Mouse (Mus musculus) spleen, adult 2 months (tissue): ENCODE data around the gene Fgfr2. TPM values are rescaled to one million over a fixed set of nuclear protein-coding genes. Genes with fewer than 3 reads are reported as not detected.
A peak's percentile ranks its signal among the peaks of the same experiment; 100 is the strongest.

ENCODE experiments used
- DNase-seq, 2 experiments: peaks; one replicate each; pipeline versions ENCODE4 v3.0.0 to v3.0.0-alpha.2; 2012 to 2021; ENCODE audit warnings: low spot score in 2 of 2, low read depth in 1 of 2
- H3K27ac ChIP-seq: fragments of 200-500 bp; 2 replicates; pipeline ENCODE4 v1.5.1; 2012; ENCODE audit warnings: low read length, inconsistent platforms; ENCODE audit not compliant: insufficient read depth
- H3K27me3 ChIP-seq: fragments of 200-500 bp; 2 replicates; pipeline ENCODE4 v1.6.1; 2012; ENCODE audit warnings: mild to moderate bottlenecking, moderate library complexity, low read length, inconsistent platforms; ENCODE audit not compliant: control insufficient read depth, insufficient read depth
- H3K36me3 ChIP-seq: fragments of 200-500 bp; 2 replicates; pipeline ENCODE4 v1.6.1; 2012; ENCODE audit warnings: mild to moderate bottlenecking, low read length, inconsistent platforms; ENCODE audit not compliant: control insufficient read depth, insufficient read depth
- H3K4me1 ChIP-seq: fragments of 200-500 bp; 2 replicates; pipeline ENCODE4 v1.6.1; 2011; ENCODE audit warnings: inconsistent platforms; ENCODE audit not compliant: control insufficient read depth, insufficient read depth, insufficient read length
- H3K4me3 ChIP-seq: fragments of 200-500 bp; 2 replicates; pipeline ENCODE4 v1.5.1; 2011; ENCODE audit warnings: mild to moderate bottlenecking, inconsistent platforms; ENCODE audit not compliant: insufficient read depth, insufficient read length; ENCODE audit errors: extremely low read depth
- CTCF ChIP-seq: fragments of 200-500 bp; IDR thresholded peaks from 2 replicates; pipeline ENCODE4 v1.5.1; 2011; ENCODE audit warnings: mild to moderate bottlenecking, inconsistent platforms; ENCODE audit not compliant: insufficient read depth, insufficient read length, insufficient replicate concordance; ENCODE audit errors: extremely low read depth
- POLR2A ChIP-seq: fragments of 200-500 bp; IDR thresholded peaks from 2 replicates; pipeline ENCODE4 v1.6.1; 2011; ENCODE audit warnings: low read depth, low read length, inconsistent platforms
- WGBS: fragments of 180-500 bp; shearing (Covaris S2); methylation state at CpG from one replicate; pipeline ENCODE4 v1.1.7; 2018; 5-methylcytosine and 5-hydroxymethylcytosine counted together
- polyA plus RNA-seq: library from polyadenylated mRNA; depleted of rRNA; stranded (reverse); fragments of >200 nt; gene quantifications from 2 replicates; pipeline ENCODE4 v1.2.3, GENCODE M21; 2012

Gene Fgfr2
- polyA plus RNA-seq, 1 experiment: 1.6 TPM

DNA sequence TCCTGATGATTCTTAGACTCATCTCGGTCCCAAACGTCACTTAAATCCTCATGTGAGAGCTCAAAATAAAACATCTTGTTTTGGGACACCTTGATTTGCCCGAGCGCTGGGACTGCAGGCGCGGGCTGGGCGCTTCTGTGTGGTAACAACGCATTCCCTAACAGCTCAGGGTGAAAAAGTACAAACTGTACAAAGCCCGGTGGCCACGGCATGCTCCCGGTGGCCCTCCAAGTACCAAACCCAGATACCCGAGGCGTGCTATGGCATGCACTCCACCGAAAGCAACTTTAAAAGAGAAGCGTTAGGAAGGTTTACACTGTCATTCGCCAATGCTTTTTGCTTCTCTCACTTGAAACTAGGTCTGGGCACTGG, 2187.7 kb downstream of the Fgfr2 start:
- Histone ChIP-seq H3K4me3 (peak overlapping the region; percentile 45; the same call in 1 of the 2 replicates), H3K27me3 (peaks cover 17% of the 10 kb centered on the region), H3K36me3 (no peaks in the 10 kb centered on the region), H3K27ac (no peak overlapping the region), H3K4me1 (peaks cover 9% of the 10 kb centered on the region; the same call in 1 of the 2 replicates)
- no peak for TF ChIP-seq CTCF
- TF ChIP-seq POLR2A: no peak
- DNase-seq: no peak
- 14% methylated on average over 16 of the region's 16 CpGs for WGBS

DNA sequence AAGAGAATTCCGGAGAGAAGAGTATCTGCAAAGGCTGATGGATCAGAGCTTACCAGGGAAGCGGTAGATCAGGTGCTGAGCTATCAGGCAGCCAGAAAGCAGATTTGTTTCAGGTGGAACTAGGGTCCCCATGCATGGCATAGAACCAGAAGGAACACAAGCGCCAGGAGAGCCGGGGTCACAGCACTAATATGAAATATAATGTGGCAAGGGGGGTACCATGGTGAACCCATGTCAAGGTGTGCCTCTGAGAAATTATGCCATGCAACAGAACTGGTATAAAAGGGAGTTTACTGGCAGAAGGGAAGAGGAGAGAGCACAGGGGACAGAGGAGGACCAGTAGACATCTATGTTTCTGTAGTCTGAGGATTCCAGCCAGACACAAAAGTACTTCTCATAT, 2188.5 kb downstream of the Fgfr2 start:
- WGBS: 86% methylated on average over 4 of the region's 4 CpGs
- Histone ChIP-seq H3K4me3 (no peak overlapping the region), H3K36me3 (no peaks in the 10 kb centered on the region), H3K27ac (no peak overlapping the region), H3K27me3 (peaks cover 17% of the 10 kb centered on the region), H3K4me1 (peaks cover 9% of the 10 kb centered on the region; the same call in 1 of the 2 replicates)
- no peak for DNase-seq
- TF ChIP-seq CTCF: no peak
- no peak for TF ChIP-seq POLR2A

DNA sequence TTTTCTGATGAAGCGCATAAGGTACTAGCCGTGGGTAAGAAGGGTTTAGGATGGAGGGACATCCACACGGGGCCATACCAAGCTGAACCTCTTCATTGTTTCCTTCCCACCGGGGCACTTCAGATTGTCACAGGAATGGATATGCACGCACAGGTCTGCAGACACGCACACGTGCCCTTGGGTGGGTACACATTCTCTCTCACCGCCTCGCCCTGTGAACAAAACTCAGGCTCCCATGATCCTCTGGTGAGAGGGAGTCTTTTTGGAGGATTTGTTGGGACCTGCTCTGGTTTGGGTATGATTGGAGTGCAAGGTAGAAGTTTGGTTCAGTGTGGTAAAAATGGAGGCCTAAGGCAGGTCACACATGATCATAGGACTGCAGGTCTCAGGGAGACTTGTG, 2190.2 kb downstream of the Fgfr2 start:
- no peak for DNase-seq
- Histone ChIP-seq H3K27me3 (peaks cover 17% of the 10 kb centered on the region), H3K36me3 (no peaks in the 10 kb centered on the region), H3K27ac (no peak overlapping the region), H3K4me3 (no peak overlapping the region), H3K4me1 (peaks cover 7% of the 10 kb centered on the region; the same call in 1 of the 2 replicates)
- 90% methylated on average over 9 of the region's 9 CpGs for WGBS
- TF ChIP-seq POLR2A (no peak), CTCF (no peak)

DNA sequence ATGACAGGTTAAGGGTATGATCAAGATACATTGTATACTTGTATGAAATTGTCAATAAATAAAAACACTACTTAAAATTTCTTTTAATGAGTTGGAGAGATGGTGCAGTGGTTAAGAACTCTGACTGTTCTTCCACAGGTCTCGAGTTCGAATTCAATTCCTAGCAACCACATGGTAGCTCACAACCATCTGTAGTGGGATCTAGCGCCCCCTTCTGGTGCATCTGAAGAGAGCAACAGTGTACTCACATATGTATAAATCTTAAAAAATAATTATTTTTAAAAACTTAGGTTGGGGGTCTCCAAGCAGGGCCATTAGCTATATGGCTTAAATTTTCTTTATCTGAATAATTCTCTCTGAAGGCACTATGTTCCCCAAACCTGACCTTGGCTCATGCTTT, 2192.7 kb downstream of the Fgfr2 start:
- TF ChIP-seq POLR2A (no peak), CTCF (no peak)
- no peak for DNase-seq
- Histone ChIP-seq H3K36me3 (no peaks in the 10 kb centered on the region), H3K4me1 (no peaks in the 10 kb centered on the region), H3K27me3 (no peaks in the 10 kb centered on the region), H3K4me3 (no peak overlapping the region), H3K27ac (no peak overlapping the region)
- WGBS: 69% methylated on average over 3 of the region's 3 CpGs

DNA sequence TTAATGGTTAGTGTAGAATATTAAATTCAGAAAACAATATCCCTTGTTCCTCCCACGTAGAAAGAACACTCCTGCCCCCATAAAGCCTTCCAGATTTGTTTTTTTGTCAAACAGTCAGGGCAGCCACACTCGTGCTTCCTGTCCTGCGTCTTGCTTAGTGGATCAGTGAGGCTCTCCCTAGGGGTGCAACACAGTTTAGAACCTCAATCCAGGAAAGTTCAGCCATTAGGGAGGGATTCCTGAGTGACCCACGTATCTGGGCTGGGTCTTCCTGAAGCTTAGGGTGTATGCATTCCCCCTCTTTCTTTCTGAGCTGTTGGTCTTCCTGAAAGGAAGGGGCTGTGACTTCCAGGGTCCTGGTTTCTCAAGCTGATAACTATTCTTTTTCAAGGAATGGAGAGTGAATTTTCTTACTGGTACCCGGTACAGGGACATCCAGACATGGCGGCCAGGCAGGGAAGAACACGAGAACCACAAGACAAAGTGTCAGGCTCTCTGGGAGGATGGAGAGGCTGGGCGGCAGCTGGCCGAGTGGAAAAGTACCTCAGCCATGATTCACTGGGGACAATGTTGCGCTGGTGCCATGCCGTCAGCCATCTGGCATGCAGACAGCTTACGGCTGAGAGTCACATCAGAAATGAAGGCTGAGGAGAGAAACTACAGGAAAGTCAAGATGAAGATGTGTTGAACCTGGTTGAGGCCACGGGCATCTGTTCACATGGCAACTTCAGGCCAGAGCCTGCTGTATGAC, 2200.0 kb downstream of the Fgfr2 start:
- H3K4me3 ChIP-seq: no peak overlapping the region
- no peak overlapping the region for H3K27ac ChIP-seq
- 70% methylated on average over 13 of the region's 13 CpGs for WGBS
- H3K27me3 ChIP-seq: no peaks in the 10 kb centered on the region
- DNase-seq: no peak
- no peaks in the 10 kb centered on the region for H3K36me3 ChIP-seq
- TF ChIP-seq CTCF (no peak), POLR2A (no peak)
- H3K4me1 ChIP-seq: no peaks in the 10 kb centered on the region

DNA sequence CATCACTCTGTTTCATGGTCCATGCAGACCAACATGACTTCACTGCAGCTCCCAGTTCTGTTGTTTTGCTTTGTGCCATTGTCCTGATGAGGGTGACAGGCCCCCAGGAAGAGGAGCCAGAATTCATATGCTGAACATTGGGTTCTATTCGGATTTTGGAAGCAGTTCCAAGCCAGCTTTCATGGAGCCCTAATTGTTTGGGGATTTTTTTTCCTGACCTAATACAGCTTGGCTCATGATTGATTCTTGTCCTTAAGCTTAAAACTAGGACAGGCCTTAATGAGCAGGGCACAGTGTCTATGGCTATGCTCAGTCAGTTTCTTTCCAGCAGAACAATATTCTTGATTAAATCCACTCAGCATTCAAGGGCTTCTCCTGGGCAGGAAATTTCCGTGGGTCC, 2204.9 kb downstream of the Fgfr2 start:
- Histone ChIP-seq H3K4me3 (no peak overlapping the region), H3K4me1 (no peaks in the 10 kb centered on the region), H3K36me3 (peaks cover 3% of the 10 kb centered on the region; the same call in 1 of the 2 replicates), H3K27ac (no peak overlapping the region), H3K27me3 (no peaks in the 10 kb centered on the region)
- no peak for TF ChIP-seq CTCF
- TF ChIP-seq POLR2A: no peak
- DNase-seq: no peak
- WGBS: 68% methylated on average over 2 of the region's 2 CpGs

DNA sequence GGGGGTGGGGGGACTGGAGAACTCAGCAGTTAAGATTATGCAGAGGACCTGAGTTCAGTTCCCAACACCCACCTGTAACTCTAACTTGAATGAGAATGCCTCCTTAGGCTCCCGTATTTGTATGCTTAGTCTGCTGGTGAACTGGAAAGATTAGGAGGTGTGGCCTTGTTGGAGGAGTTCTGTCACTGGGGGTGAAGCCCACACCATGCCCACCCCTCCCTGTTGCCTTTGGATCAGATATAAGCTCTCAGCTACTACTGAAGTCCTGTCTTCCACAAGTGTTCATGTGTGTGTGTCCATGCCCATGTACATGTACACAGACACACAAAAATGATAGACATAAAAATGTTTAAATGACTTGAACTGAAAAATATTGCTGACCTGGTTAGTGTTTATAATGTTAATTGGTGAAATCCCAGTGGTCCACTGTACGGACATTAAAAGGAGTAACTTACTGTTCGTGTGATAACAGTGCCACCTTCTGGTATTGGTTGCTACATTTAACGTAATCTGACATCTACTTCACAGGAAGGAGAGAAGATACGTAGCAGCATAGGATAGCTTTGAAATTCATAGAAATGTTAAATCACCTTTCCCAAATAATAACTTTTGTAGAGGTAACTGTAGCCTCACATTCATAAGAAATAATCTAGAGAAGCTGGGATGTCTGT, 2208.3 kb downstream of the Fgfr2 start:
- DNase-seq: peak in 1 of 2 experiments; percentile 29
- no peak for TF ChIP-seq POLR2A
- Histone ChIP-seq H3K27ac (no peak overlapping the region), H3K4me3 (no peak overlapping the region), H3K4me1 (no peaks in the 10 kb centered on the region), H3K27me3 (no peaks in the 10 kb centered on the region), H3K36me3 (peaks cover 13% of the 10 kb centered on the region; the same call in 1 of the 2 replicates)
- 33% methylated on average over 5 of the region's 5 CpGs for WGBS
